Mouse (Mus musculus): ENCODE data around the gene Mei1. TPM values are rescaled to one million over a fixed set of nuclear protein-coding genes. Genes with fewer than 3 reads are reported as not detected.

Gene Mei1
- polyA plus RNA-seq (2014; fragmentation: Illumina TruSeq; extraction: RNeasy Lipid Tissue Mini Kit (QIAGEN cat#74804); ENCODE audit: low read depth, low replicate concordance), result not detected

DNA sequence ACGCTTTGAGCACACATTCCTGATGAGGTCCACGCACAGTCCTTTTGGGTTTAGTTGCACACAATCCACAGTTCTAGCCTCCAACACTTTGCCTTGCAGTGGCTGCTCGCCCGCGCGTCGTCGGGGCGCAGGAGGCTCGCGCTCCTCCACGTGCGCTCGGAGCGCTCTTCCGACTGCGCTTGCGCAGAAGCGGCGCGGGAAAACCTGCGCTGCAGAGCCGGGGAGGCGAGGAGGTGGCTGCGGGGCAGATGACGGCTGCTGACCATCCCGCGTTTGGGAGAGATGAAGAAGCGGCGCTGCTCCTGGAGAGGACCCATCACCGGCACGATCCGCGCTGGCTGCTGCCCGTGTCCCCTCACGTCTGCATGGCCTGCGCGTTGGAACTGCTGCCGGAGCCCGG is at the start of gene Mei1:
TSS of gene Mei1 (plus strand) at position 99 of the 400 bp plus-strand sequence.

DNA sequence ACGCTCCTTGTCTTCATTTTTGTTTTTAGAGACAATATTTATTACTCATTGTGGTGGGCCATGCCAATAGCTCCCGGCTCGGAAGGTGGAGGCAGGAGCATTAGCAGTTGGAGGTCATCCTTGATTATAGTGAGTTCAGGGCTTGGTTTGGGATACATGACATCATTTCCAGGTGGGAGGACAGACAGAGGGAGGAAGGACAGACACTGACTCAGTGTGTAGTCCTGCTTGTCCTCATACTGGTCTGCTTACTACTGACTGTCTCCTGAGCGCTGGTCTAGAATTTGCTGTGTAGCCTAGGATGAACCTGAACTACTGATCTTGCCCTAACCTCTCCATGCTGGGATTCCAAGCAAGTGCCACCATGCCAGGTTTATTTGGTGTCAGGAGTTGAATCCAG is 36.0 kb upstream of the Mei1 start, which contains the start of gene Desi1:
TSS of gene Desi1 (minus strand) at position 101 of the 400 bp plus-strand sequence.

DNA sequence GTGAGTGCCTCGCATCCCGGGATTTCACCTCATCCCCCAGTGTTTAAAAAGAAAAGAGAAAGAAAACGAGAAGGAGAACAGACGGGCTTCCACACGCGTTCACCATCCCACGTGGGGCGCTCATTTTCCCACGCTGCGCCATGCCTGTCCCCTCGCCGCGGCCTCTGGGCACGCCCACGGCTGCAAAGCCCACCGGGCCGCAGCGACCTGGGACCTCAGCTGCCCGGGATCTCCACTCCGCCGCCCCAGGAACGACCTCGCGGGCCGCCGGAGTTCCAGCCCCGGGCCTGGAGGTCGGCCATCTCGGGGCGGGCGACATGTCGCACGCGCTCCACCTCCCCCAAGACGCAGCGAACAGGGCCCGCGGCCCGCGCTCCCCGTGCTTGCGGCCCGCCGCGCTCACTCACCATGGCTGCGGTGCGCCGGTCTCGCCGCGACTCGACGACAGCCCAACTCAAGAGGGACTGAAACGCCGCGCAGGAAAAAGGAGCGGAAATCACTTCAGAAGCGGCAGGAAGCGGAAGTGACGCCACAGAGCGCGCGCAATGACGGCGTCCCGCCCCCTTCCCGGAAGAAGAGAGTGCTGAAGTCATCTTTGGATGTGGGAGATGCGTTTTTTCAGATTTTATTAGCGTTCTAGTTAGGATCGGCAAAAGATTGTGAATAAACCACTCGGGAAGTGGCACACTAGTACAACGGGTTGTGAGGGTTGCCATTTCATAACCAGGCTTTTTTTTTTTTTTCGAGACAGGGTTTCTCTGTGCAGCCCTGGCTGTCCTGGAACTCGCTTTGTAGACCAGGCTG is 22.5 kb upstream of the Mei1 start, which contains the start of gene Snu13:
TSS of gene Snu13 (minus strand) at position 519 of the 804 bp plus-strand sequence.

DNA sequence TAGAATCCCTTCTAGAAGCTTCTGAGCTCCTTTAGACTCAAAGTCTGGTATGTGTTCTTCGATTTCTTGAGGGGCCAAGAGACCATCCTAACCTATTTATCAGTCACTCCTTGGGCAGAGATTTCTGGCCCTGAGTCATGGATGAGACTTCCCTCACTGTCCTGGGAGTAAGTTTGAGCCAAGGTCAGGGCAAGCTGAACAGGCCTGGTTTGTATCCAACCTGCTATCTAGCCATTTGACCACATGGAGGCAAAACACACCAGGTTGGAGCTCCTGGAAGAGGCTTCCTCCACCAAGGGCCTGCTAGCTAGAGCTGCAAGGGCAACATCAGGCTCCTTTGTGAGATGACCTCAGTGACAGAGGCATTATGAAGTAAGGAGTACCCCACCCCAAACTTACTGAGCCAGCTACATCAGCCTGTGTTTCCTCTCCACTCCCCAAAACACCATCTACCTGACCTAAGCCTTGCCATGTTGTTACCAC is 11.0 kb upstream of the Mei1 start, which contains the start of gene 4930407I10Rik:
TSS of gene 4930407I10Rik (plus strand) at position 433 of the 483 bp plus-strand sequence.

DNA sequence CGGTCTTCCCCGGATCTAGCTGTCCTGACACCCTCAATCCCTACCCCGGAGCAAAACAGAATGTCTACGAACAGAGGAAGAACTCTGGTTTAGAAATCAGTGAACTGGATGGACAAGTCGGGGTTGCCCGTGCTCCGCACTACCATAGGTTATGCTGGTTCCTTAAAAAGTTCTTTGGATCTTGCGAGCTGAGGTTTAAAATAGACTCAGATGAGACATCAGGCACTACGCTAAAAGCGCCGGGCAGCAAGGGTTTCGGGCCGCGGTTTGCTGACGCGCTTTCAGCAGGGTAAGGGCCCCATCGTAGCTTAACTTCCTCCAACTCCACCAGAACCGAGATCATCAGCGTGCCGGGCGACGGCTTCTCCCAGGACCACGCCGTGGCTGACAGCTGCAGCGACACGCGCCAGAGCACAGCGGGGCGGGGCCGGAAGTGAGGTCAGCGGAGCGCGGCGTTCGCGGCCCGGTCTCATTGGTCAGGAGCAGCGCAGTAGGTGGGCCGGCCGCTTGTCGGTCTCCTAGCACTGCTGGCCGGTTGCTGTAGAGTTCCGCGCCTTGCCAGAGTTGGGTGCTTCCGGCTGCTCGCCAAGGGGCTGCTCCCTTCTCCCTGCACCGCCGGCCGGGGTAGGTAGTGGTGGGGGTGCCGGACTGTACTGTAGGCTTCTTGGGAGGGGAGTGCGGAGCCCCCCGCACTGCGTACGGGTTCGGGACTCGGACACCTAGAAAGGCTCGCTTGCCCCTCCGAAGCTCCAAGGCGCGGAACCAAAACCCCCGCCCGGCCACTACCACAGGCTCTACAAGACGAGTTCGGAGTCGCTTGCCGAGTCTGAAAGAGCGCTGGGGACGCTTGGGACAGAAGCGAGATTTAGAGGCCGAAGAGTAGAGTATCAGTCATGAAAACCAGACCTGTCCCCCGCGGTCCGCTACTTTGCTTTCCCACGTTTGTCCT is 57.9 kb downstream of the Mei1 start, which contains the start of gene Ccdc134:
TSS of gene Ccdc134 (plus strand) at position 497 of the 949 bp plus-strand sequence.

DNA sequence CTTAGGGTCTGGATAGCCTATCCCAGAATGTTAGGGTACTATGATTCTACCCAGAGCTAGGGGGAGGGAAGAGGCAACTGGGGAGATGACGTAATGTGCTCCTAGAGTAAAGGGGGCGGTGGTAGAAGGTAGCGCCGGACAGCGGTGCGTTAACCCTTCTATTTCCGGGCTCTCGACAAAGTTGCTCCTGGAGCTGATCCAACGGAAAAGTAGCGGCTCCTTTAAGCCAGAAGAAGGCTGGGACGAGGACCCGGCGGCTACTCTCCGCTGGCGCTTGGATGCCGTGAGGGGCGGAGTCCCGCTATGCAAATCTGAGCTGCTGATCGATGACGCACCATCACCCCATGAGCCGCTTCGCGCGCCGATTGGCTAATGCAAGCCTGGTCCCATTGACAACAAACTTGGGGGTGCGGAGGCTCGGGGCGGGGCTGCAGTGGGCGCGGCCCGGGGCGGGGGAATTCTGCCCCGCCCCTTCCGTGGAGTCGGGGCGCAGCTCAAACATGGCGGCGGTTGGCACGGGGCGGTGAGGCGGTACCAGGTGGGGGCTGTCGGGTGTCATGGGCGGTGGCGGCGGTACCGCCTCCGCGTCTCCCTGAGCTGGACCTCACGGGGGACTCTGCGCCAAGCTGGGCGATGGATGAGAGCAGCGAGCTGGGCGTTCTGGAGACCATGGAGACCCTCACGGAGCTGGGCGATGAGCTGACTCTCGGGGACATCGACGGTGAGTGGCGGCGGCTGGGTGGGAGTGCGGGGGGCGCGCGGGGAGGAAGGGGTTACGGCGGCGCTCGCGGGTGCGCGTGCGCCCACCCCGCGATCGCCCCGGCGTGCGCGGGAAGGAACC is 77.2 kb downstream of the Mei1 start, which contains the start of gene Srebf2:
TSS of gene Srebf2 (plus strand) at position 412 of the 841 bp plus-strand sequence.

Other genes with a start within 250 kb of the Mei1 start
- gene Tob2, start 211.2 kb upstream of the Mei1 start, polyA plus RNA-seq (2014; fragmentation: Illumina TruSeq; extraction: RNeasy Lipid Tissue Mini Kit (QIAGEN cat#74804); ENCODE audit: low read depth, low replicate concordance), result 15.7 TPM
- gene Phf5a, start 198.1 kb upstream of the Mei1 start, polyA plus RNA-seq (2014; fragmentation: Illumina TruSeq; extraction: RNeasy Lipid Tissue Mini Kit (QIAGEN cat#74804); ENCODE audit: low read depth, low replicate concordance), result 20.7 TPM
- 113 TPM for gene Aco2, start 197.7 kb upstream of the Mei1 start, polyA plus RNA-seq (2014; fragmentation: Illumina TruSeq; extraction: RNeasy Lipid Tissue Mini Kit (QIAGEN cat#74804); ENCODE audit: low read depth, low replicate concordance)
- 3.6 TPM for gene Polr3h, start 143.8 kb upstream of the Mei1 start, polyA plus RNA-seq (2014; fragmentation: Illumina TruSeq; extraction: RNeasy Lipid Tissue Mini Kit (QIAGEN cat#74804); ENCODE audit: low read depth, low replicate concordance)
- 0.52 TPM for gene Csdc2, start 133.2 kb upstream of the Mei1 start, polyA plus RNA-seq (2014; fragmentation: Illumina TruSeq; extraction: RNeasy Lipid Tissue Mini Kit (QIAGEN cat#74804); ENCODE audit: low read depth, low replicate concordance)
- 2.3 TPM for gene Pmm1, start 109.1 kb upstream of the Mei1 start, polyA plus RNA-seq (2014; fragmentation: Illumina TruSeq; extraction: RNeasy Lipid Tissue Mini Kit (QIAGEN cat#74804); ENCODE audit: low read depth, low replicate concordance)
- not detected for gene 1700029P11Rik, start 89.5 kb upstream of the Mei1 start, polyA plus RNA-seq (2014; fragmentation: Illumina TruSeq; extraction: RNeasy Lipid Tissue Mini Kit (QIAGEN cat#74804); ENCODE audit: low read depth, low replicate concordance)
- 290 TPM for gene Xrcc6, start 82.2 kb upstream of the Mei1 start, polyA plus RNA-seq (2014; fragmentation: Illumina TruSeq; extraction: RNeasy Lipid Tissue Mini Kit (QIAGEN cat#74804); ENCODE audit: low read depth, low replicate concordance)
- 43.8 TPM for gene Desi1, start 36.1 kb upstream of the Mei1 start, polyA plus RNA-seq (2014; fragmentation: Illumina TruSeq; extraction: RNeasy Lipid Tissue Mini Kit (QIAGEN cat#74804); ENCODE audit: low read depth, low replicate concordance)
- gene Snu13, start 22.4 kb upstream of the Mei1 start, polyA plus RNA-seq (2014; fragmentation: Illumina TruSeq; extraction: RNeasy Lipid Tissue Mini Kit (QIAGEN cat#74804); ENCODE audit: low read depth, low replicate concordance), result 480 TPM
- gene 4930407I10Rik, start 10.8 kb upstream of the Mei1 start, polyA plus RNA-seq (2014; fragmentation: Illumina TruSeq; extraction: RNeasy Lipid Tissue Mini Kit (QIAGEN cat#74804); ENCODE audit: low read depth, low replicate concordance), result not detected
- 1.9 TPM for gene Ccdc134, start 57.9 kb downstream of the Mei1 start, polyA plus RNA-seq (2014; fragmentation: Illumina TruSeq; extraction: RNeasy Lipid Tissue Mini Kit (QIAGEN cat#74804); ENCODE audit: low read depth, low replicate concordance)
- gene Srebf2, start 77.2 kb downstream of the Mei1 start, polyA plus RNA-seq (2014; fragmentation: Illumina TruSeq; extraction: RNeasy Lipid Tissue Mini Kit (QIAGEN cat#74804); ENCODE audit: low read depth, low replicate concordance), result 14.1 TPM
- gene Shisa8, start 142.8 kb downstream of the Mei1 start, polyA plus RNA-seq (2014; fragmentation: Illumina TruSeq; extraction: RNeasy Lipid Tissue Mini Kit (QIAGEN cat#74804); ENCODE audit: low read depth, low replicate concordance), result not detected
- not detected for gene Tnfrsf13c, start 154.4 kb downstream of the Mei1 start, polyA plus RNA-seq (2014; fragmentation: Illumina TruSeq; extraction: RNeasy Lipid Tissue Mini Kit (QIAGEN cat#74804); ENCODE audit: low read depth, low replicate concordance)
- not detected for gene Cenpm, start 174.8 kb downstream of the Mei1 start, polyA plus RNA-seq (2014; fragmentation: Illumina TruSeq; extraction: RNeasy Lipid Tissue Mini Kit (QIAGEN cat#74804); ENCODE audit: low read depth, low replicate concordance)
- gene 1500009C09Rik, start 182.4 kb downstream of the Mei1 start, polyA plus RNA-seq (2014; fragmentation: Illumina TruSeq; extraction: RNeasy Lipid Tissue Mini Kit (QIAGEN cat#74804); ENCODE audit: low read depth, low replicate concordance), result not detected
- gene Sept3, start 204.9 kb downstream of the Mei1 start, polyA plus RNA-seq (2014; fragmentation: Illumina TruSeq; extraction: RNeasy Lipid Tissue Mini Kit (QIAGEN cat#74804); ENCODE audit: low read depth, low replicate concordance), result 2.0 TPM
- gene Wbp2nl, start 229.0 kb downstream of the Mei1 start, polyA plus RNA-seq (2014; fragmentation: Illumina TruSeq; extraction: RNeasy Lipid Tissue Mini Kit (QIAGEN cat#74804); ENCODE audit: low read depth, low replicate concordance), result not detected

All from adrenal gland, adult 10 weeks (tissue).